Mouse (Mus musculus) myocyte (in vitro differentiated cells): ENCODE results near the gene Scn2a.

ENCODE experiments used
- CEBPB ChIP-seq: IDR thresholded peaks from 2 replicates; pipeline ENCODE4 v1.6.1; 2011; ENCODE audit warnings: mild to moderate bottlenecking, moderate library complexity; ENCODE audit not compliant: poor library complexity, insufficient read depth, severe bottlenecking
- E2F4 ChIP-seq: IDR thresholded peaks from one replicate; pipeline ENCODE4 v1.6.1; 2011; ENCODE audit warnings: mild to moderate bottlenecking, control low read depth, moderate library complexity; ENCODE audit not compliant: insufficient read depth
- MAX ChIP-seq: IDR thresholded peaks from one replicate; pipeline ENCODE4 v1.6.1; 2011; ENCODE audit warnings: low read depth, mild to moderate bottlenecking, control low read depth
- MYOD1 ChIP-seq, 3 experiments: IDR thresholded peaks; one replicate each; pipeline ENCODE4 v1.6.1; 2011; ENCODE audit warnings: control low read depth in 2 of 3, low read depth in 2 of 3, mild to moderate bottlenecking in 2 of 3, moderate library complexity in 1 of 3; ENCODE audit not compliant: insufficient read length in 2 of 3, control insufficient read depth in 1 of 3
- MYOG ChIP-seq, 3 experiments: IDR thresholded peaks; one replicate each; pipeline ENCODE4 v1.6.1; 2011; ENCODE audit warnings: control low read depth in 2 of 3, low read depth in 2 of 3, mild to moderate bottlenecking in 2 of 3; ENCODE audit not compliant: insufficient read length in 2 of 3, control insufficient read depth in 1 of 3, insufficient read depth in 1 of 3
- POLR2A ChIP-seq: IDR thresholded peaks from one replicate; pipeline ENCODE4 v1.6.1; 2011; ENCODE audit warnings: low read depth, mild to moderate bottlenecking, control low read depth, moderate library complexity; ENCODE audit not compliant: insufficient read length
- POLR2AphosphoS2 ChIP-seq: IDR thresholded peaks from one replicate; pipeline ENCODE4 v1.6.1; 2011; ENCODE audit warnings: low read depth, control low read depth; ENCODE audit not compliant: insufficient read length
- REST ChIP-seq: IDR thresholded peaks from one replicate; pipeline ENCODE4 v1.6.1; 2011; ENCODE audit warnings: mild to moderate bottlenecking, control low read depth, moderate library complexity; ENCODE audit not compliant: insufficient read depth, insufficient read length
- SRF ChIP-seq: IDR thresholded peaks from one replicate; pipeline ENCODE4 v1.6.1; 2011; ENCODE audit warnings: low read depth; ENCODE audit not compliant: control insufficient read depth, insufficient read length
- TCF12 ChIP-seq: IDR thresholded peaks from one replicate; pipeline ENCODE4 v1.6.1; 2011; ENCODE audit warnings: mild to moderate bottlenecking, control low read depth; ENCODE audit not compliant: poor library complexity, insufficient read depth, severe bottlenecking
- TCF3 ChIP-seq: IDR thresholded peaks from one replicate; pipeline ENCODE4 v1.6.1; 2011; ENCODE audit warnings: low read depth, control low read depth; ENCODE audit not compliant: insufficient read length
- USF1 ChIP-seq: IDR thresholded peaks from one replicate; pipeline ENCODE4 v1.6.1; 2011; ENCODE audit warnings: low read depth, mild to moderate bottlenecking, control low read depth, moderate library complexity

- TF ChIP-seq POLR2A (no peak), E2F4 (no peak), USF1 (no peak), MAX (no peak), CEBPB (no peak), MYOD1 (IDR thresholded peaks at IDR 0.05; ENCODE audit: control insufficient read depth in 1 of 3, insufficient read length in 2 of 3, low read depth in 2 of 3) (no peak), POLR2AphosphoS2 (no peak), TCF12 (no peak), REST (no peak), MYOG (IDR thresholded peaks at IDR 0.05; ENCODE audit: control insufficient read depth in 1 of 3, insufficient read depth in 1 of 3, insufficient read length in 2 of 3, low read depth in 2 of 3) (no peak), SRF (no peak), TCF3 (no peak)
These were observed 44.6 kb downstream of the Scn2a start for GRCm38 (mm10) chr2:65665180-65665579.
